Mouse (Mus musculus): ENCODE results near the gene Entpd6. TPM values are rescaled to one million over a fixed set of nuclear protein-coding genes. Genes with fewer than 3 reads are reported as not detected.
A peak's percentile ranks its signal among the peaks of the same experiment; 100 is the strongest.

Entpd6 gene
- polyA plus RNA-seq (2014; fragmentation: Nextera tagmentation; extraction: Ambion mirVana): 27.8 and 31.2 TPM in 2 replicates

- Histone ChIP-seq H3K9me3 (ENCODE audit: control insufficient read depth, low read length) (no peaks in the 10 kb centered on the region), H3K4me2 (ENCODE audit: low read depth, low read length) (peak within 1 kb of the TSS; percentile 96), H3K9ac (ENCODE audit: low read depth, low read length) (peak within 1 kb of the TSS; percentile 85), H3K27ac (replicated peaks; ENCODE audit: low read depth, low read length) (peak within 1 kb of the TSS; percentile 84), H3K4me1 (ENCODE audit: control insufficient read depth, insufficient read depth, low read length) (peaks cover 10% of the 10 kb centered on the region), H3K36me3 (ENCODE audit: control insufficient read depth, insufficient read depth, low read length) (peaks cover 15% of the 10 kb centered on the region; the same call in 1 of the 2 replicates), H3K4me3 (ENCODE audit: low read depth, low read length) (peak within 1 kb of the TSS; percentile 80), H3K27me3 (replicated peaks; ENCODE audit: control insufficient read depth, insufficient read depth, low read length) (no peaks in the 10 kb centered on the region)
- 0% methylated on average over 14 of the region's 30 CpGs for WGBS
- peak; percentile 98 for DNase-seq (ENCODE audit: low spot score)
- ATAC-seq (ENCODE audit: low read depth): peak; percentile 98
Observed at GRCm38 (mm10) chr2:150748854-150749253, at the start of gene Entpd6. Gene Entpd6 (plus strand): TSS chr2:150749042.

GRCm38 (mm10) chr2:150712167-150712674 is 36.6 kb upstream of the Entpd6 start:
- DNase-seq (ENCODE audit: low spot score) (no peak), ATAC-seq (ENCODE audit: low read depth) (no peak)
- Histone ChIP-seq H3K4me3 (ENCODE audit: low read depth, low read length) (no peak overlapping the region), H3K36me3 (ENCODE audit: control insufficient read depth, insufficient read depth, low read length) (no peaks in the 10 kb centered on the region), H3K4me2 (ENCODE audit: low read depth, low read length) (no peak overlapping the region), H3K27ac (replicated peaks; ENCODE audit: low read depth, low read length) (no peak overlapping the region), H3K27me3 (replicated peaks; ENCODE audit: control insufficient read depth, insufficient read depth, low read length) (no peaks in the 10 kb centered on the region), H3K9ac (ENCODE audit: low read depth, low read length) (no peak overlapping the region), H3K9me3 (ENCODE audit: control insufficient read depth, low read length) (no peaks in the 10 kb centered on the region), H3K4me1 (ENCODE audit: control insufficient read depth, insufficient read depth, low read length) (no peaks in the 10 kb centered on the region)
- 70% methylated on average over 4 of the region's 4 CpGs for WGBS

GRCm38 (mm10) chr2:150735756-150736576 is 12.9 kb upstream of the Entpd6 start:
- H3K9me3 ChIP-seq (ENCODE audit: control insufficient read depth, low read length): no peaks in the 10 kb centered on the region
- no peaks in the 10 kb centered on the region for H3K36me3 ChIP-seq (ENCODE audit: control insufficient read depth, insufficient read depth, low read length)
- no peak overlapping the region for H3K4me3 ChIP-seq (ENCODE audit: low read depth, low read length)
- 54% methylated on average over 11 of the region's 11 CpGs for WGBS
- no peak overlapping the region for H3K9ac ChIP-seq (ENCODE audit: low read depth, low read length)
- no peak overlapping the region for H3K27ac ChIP-seq (replicated peaks; ENCODE audit: low read depth, low read length)
- no peaks in the 10 kb centered on the region for H3K27me3 ChIP-seq (replicated peaks; ENCODE audit: control insufficient read depth, insufficient read depth, low read length)
- no peak overlapping the region for H3K4me2 ChIP-seq (ENCODE audit: low read depth, low read length)
- no peaks in the 10 kb centered on the region for H3K4me1 ChIP-seq (ENCODE audit: control insufficient read depth, insufficient read depth, low read length)
- DNase-seq (ENCODE audit: low spot score) (peak; percentile 63), ATAC-seq (ENCODE audit: low read depth) (peak; percentile 90; the same call in 1 of the 2 replicates)

- no peak overlapping the region for H3K27ac ChIP-seq (replicated peaks; ENCODE audit: low read depth, low read length)
- no peak overlapping the region for H3K4me2 ChIP-seq (ENCODE audit: low read depth, low read length)
- no peaks in the 10 kb centered on the region for H3K4me1 ChIP-seq (ENCODE audit: control insufficient read depth, insufficient read depth, low read length)
- DNase-seq (ENCODE audit: low spot score) (no peak), ATAC-seq (ENCODE audit: low read depth) (no peak)
- no peak overlapping the region for H3K4me3 ChIP-seq (ENCODE audit: low read depth, low read length)
- 76% methylated on average over 9 of the region's 9 CpGs for WGBS
- no peaks in the 10 kb centered on the region for H3K27me3 ChIP-seq (replicated peaks; ENCODE audit: control insufficient read depth, insufficient read depth, low read length)
- H3K36me3 ChIP-seq (ENCODE audit: control insufficient read depth, insufficient read depth, low read length): no peaks in the 10 kb centered on the region
- H3K9ac ChIP-seq (ENCODE audit: low read depth, low read length): no peak overlapping the region
- H3K9me3 ChIP-seq (ENCODE audit: control insufficient read depth, low read length): no peaks in the 10 kb centered on the region
Observed at GRCm38 (mm10) chr2:150737881-150738280, 11.0 kb upstream of the Entpd6 start.

GRCm38 (mm10) chr2:150740145-150740841 is 8.5 kb upstream of the Entpd6 start:
- no peak for DNase-seq (ENCODE audit: low spot score)
- no peak overlapping the region for H3K4me2 ChIP-seq (ENCODE audit: low read depth, low read length)
- ATAC-seq (ENCODE audit: low read depth): no peak

GRCm38 (mm10) chr2:150741405-150741804 is 7.4 kb upstream of the Entpd6 start:
- Histone ChIP-seq H3K4me1 (ENCODE audit: control insufficient read depth, insufficient read depth, low read length) (no peaks in the 10 kb centered on the region), H3K4me3 (ENCODE audit: low read depth, low read length) (no peak overlapping the region), H3K27ac (replicated peaks; ENCODE audit: low read depth, low read length) (no peak overlapping the region), H3K4me2 (ENCODE audit: low read depth, low read length) (no peak overlapping the region), H3K9me3 (ENCODE audit: control insufficient read depth, low read length) (no peaks in the 10 kb centered on the region), H3K9ac (ENCODE audit: low read depth, low read length) (no peak overlapping the region), H3K27me3 (replicated peaks; ENCODE audit: control insufficient read depth, insufficient read depth, low read length) (no peaks in the 10 kb centered on the region), H3K36me3 (ENCODE audit: control insufficient read depth, insufficient read depth, low read length) (no peaks in the 10 kb centered on the region)
- WGBS: 63% methylated on average over 4 of the region's 4 CpGs
- ATAC-seq (ENCODE audit: low read depth): no peak
- DNase-seq (ENCODE audit: low spot score): peak; percentile 39

More at GRCm38 (mm10) chr2:150740145-150740841, 8.5 kb upstream of the Entpd6 start:
- Histone ChIP-seq H3K27ac (replicated peaks; ENCODE audit: low read depth, low read length) (no peak overlapping the region), H3K9ac (ENCODE audit: low read depth, low read length) (no peak overlapping the region), H3K36me3 (ENCODE audit: control insufficient read depth, insufficient read depth, low read length) (no peaks in the 10 kb centered on the region), H3K4me3 (ENCODE audit: low read depth, low read length) (no peak overlapping the region), H3K4me1 (ENCODE audit: control insufficient read depth, insufficient read depth, low read length) (no peaks in the 10 kb centered on the region), H3K27me3 (replicated peaks; ENCODE audit: control insufficient read depth, insufficient read depth, low read length) (no peaks in the 10 kb centered on the region), H3K9me3 (ENCODE audit: control insufficient read depth, low read length) (no peaks in the 10 kb centered on the region)
- WGBS: 62% methylated on average over 10 of the region's 10 CpGs

- Histone ChIP-seq H3K9ac (ENCODE audit: low read depth, low read length) (no peak overlapping the region), H3K4me3 (ENCODE audit: low read depth, low read length) (no peak overlapping the region), H3K36me3 (ENCODE audit: control insufficient read depth, insufficient read depth, low read length) (no peaks in the 10 kb centered on the region), H3K27ac (replicated peaks; ENCODE audit: low read depth, low read length) (no peak overlapping the region), H3K4me1 (ENCODE audit: control insufficient read depth, insufficient read depth, low read length) (peaks cover 6% of the 10 kb centered on the region; the same call in 1 of the 2 replicates), H3K27me3 (replicated peaks; ENCODE audit: control insufficient read depth, insufficient read depth, low read length) (no peaks in the 10 kb centered on the region), H3K9me3 (ENCODE audit: control insufficient read depth, low read length) (no peaks in the 10 kb centered on the region), H3K4me2 (ENCODE audit: low read depth, low read length) (no peak overlapping the region)
- ATAC-seq (ENCODE audit: low read depth): no peak
- WGBS: 68% methylated on average over 7 of the region's 7 CpGs
- no peak for DNase-seq (ENCODE audit: low spot score)
Observed at GRCm38 (mm10) chr2:150745016-150745415, 3.8 kb upstream of the Entpd6 start.

GRCm38 (mm10) chr2:150749283-150749682 is 441 bp downstream of the Entpd6 start:
- Histone ChIP-seq H3K9me3 (ENCODE audit: control insufficient read depth, low read length) (no peaks in the 10 kb centered on the region), H3K9ac (ENCODE audit: low read depth, low read length) (peak overlapping the region; percentile 85), H3K27ac (replicated peaks; ENCODE audit: low read depth, low read length) (peak overlapping the region; percentile 84), H3K4me3 (ENCODE audit: low read depth, low read length) (peak overlapping the region; percentile 80), H3K27me3 (replicated peaks; ENCODE audit: control insufficient read depth, insufficient read depth, low read length) (no peaks in the 10 kb centered on the region), H3K4me2 (ENCODE audit: low read depth, low read length) (peak overlapping the region; percentile 96), H3K4me1 (ENCODE audit: control insufficient read depth, insufficient read depth, low read length) (peaks cover 10% of the 10 kb centered on the region), H3K36me3 (ENCODE audit: control insufficient read depth, insufficient read depth, low read length) (peaks cover 17% of the 10 kb centered on the region; the same call in 1 of the 2 replicates)
- ATAC-seq (ENCODE audit: low read depth) (peak; percentile 77), DNase-seq (ENCODE audit: low spot score) (peak; percentile 59)
- WGBS: 3% methylated on average over 20 of the region's 24 CpGs
